Mouse (Mus musculus) erythroblast, embryonic 14.5 days (primary cell): Measurements from ENCODE around the gene Gm21970. TPM values are rescaled to one million over a fixed set of nuclear protein-coding genes. Genes with fewer than 3 reads are reported as not detected.

Source experiments
- H3K27me3 ChIP-seq: 2 replicates; pipeline ENCODE4 v1.6.1; 2012; ENCODE audit warnings: inconsistent platforms; ENCODE audit not compliant: control insufficient read depth
- H3K36me3 ChIP-seq: 2 replicates; pipeline ENCODE4 v1.6.1; 2012; ENCODE audit warnings: mild to moderate bottlenecking, inconsistent platforms; ENCODE audit not compliant: control insufficient read depth
- H3K4me1 ChIP-seq: 2 replicates; pipeline ENCODE4 v1.6.1; 2012; ENCODE audit warnings: inconsistent platforms; ENCODE audit not compliant: control insufficient read depth
- H3K4me3 ChIP-seq: replicated peaks from 2 replicates; pipeline ENCODE3; 2012; ENCODE audit warnings: moderate library complexity, mild to moderate bottlenecking, inconsistent platforms
- H3K9me3 ChIP-seq: 2 replicates; pipeline ENCODE4 v1.6.1; 2012; ENCODE audit warnings: low read length, inconsistent platforms, mixed read lengths; ENCODE audit not compliant: control insufficient read depth
- GATA1 ChIP-seq: IDR thresholded peaks from 2 replicates; pipeline ENCODE4 v1.6.1; 2012; ENCODE audit warnings: low read length, inconsistent platforms, mixed read lengths
- TAL1 ChIP-seq: IDR thresholded peaks from 3 replicates; pipeline ENCODE4 v1.6.1; 2012; ENCODE audit warnings: low read length, inconsistent platforms, mixed read lengths
- polyA plus RNA-seq: library from polyadenylated mRNA; stranded (reverse); fragments of >175 nt; gene quantifications from 2 replicates; pipeline ENCODE4 v1.2.3, GENCODE M21; 2012

The Gm21970 gene
- polyA plus RNA-seq, 1 experiment: not detected

GRCm38 (mm10) chr16:91354599-91354998 is 36.9 kb upstream of the Gm21970 start:
- peaks cover 69% of the 10 kb centered on the region for H3K4me1 ChIP-seq
- peaks cover 4% of the 10 kb centered on the region for H3K36me3 ChIP-seq
- no peak overlapping the region for H3K4me3 ChIP-seq
- H3K27me3 ChIP-seq: peaks cover 3% of the 10 kb centered on the region
- TF ChIP-seq TAL1 (no peak), GATA1 (no peak)
- no peaks in the 10 kb centered on the region for H3K9me3 ChIP-seq

GRCm38 (mm10) chr16:91355160-91355559 is 36.4 kb upstream of the Gm21970 start:
- H3K9me3 ChIP-seq: no peaks in the 10 kb centered on the region
- peaks cover 3% of the 10 kb centered on the region for H3K27me3 ChIP-seq
- peaks cover 4% of the 10 kb centered on the region for H3K36me3 ChIP-seq
- no peak for TF ChIP-seq GATA1
- no peak for TF ChIP-seq TAL1
- no peak overlapping the region for H3K4me3 ChIP-seq
- H3K4me1 ChIP-seq: peaks cover 74% of the 10 kb centered on the region

- H3K36me3 ChIP-seq: peaks cover 4% of the 10 kb centered on the region
- no peak for TF ChIP-seq GATA1
- TF ChIP-seq TAL1: no peak
- H3K27me3 ChIP-seq: no peaks in the 10 kb centered on the region
- peaks cover 70% of the 10 kb centered on the region for H3K4me1 ChIP-seq
- no peaks in the 10 kb centered on the region for H3K9me3 ChIP-seq
- H3K4me3 ChIP-seq: no peak overlapping the region
Measured at GRCm38 (mm10) chr16:91356760-91357525, 34.6 kb upstream of the Gm21970 start.

- no peak for TF ChIP-seq GATA1
- TF ChIP-seq TAL1: no peak
- H3K4me1 ChIP-seq: peaks cover 66% of the 10 kb centered on the region
- no peaks in the 10 kb centered on the region for H3K9me3 ChIP-seq
Measured at GRCm38 (mm10) chr16:91357526-91357900, 34.0 kb upstream of the Gm21970 start.

GRCm38 (mm10) chr16:91358555-91358954 is 33.0 kb upstream of the Gm21970 start:
- Histone ChIP-seq H3K27me3 (no peaks in the 10 kb centered on the region), H3K36me3 (peaks cover 4% of the 10 kb centered on the region), H3K4me3 (no peak overlapping the region), H3K4me1 (peaks cover 62% of the 10 kb centered on the region), H3K9me3 (no peaks in the 10 kb centered on the region)
- no peak for TF ChIP-seq TAL1
- no peak for TF ChIP-seq GATA1

More at GRCm38 (mm10) chr16:91357526-91357900, 34.0 kb upstream of the Gm21970 start:
- no peak overlapping the region for H3K4me3 ChIP-seq
- no peaks in the 10 kb centered on the region for H3K27me3 ChIP-seq
- peaks cover 4% of the 10 kb centered on the region for H3K36me3 ChIP-seq

GRCm38 (mm10) chr16:91359531-91359930 is 32.0 kb upstream of the Gm21970 start:
- Histone ChIP-seq H3K4me3 (no peak overlapping the region), H3K36me3 (no peaks in the 10 kb centered on the region), H3K4me1 (peaks cover 62% of the 10 kb centered on the region), H3K9me3 (no peaks in the 10 kb centered on the region), H3K27me3 (no peaks in the 10 kb centered on the region)
- TF ChIP-seq GATA1 (no peak), TAL1 (no peak)

- TF ChIP-seq TAL1 (no peak), GATA1 (no peak)
- no peaks in the 10 kb centered on the region for H3K9me3 ChIP-seq
- H3K27me3 ChIP-seq: no peaks in the 10 kb centered on the region
- peaks cover 60% of the 10 kb centered on the region for H3K4me1 ChIP-seq
- no peak overlapping the region for H3K4me3 ChIP-seq
- no peaks in the 10 kb centered on the region for H3K36me3 ChIP-seq
Measured at GRCm38 (mm10) chr16:91360162-91360561, 31.4 kb upstream of the Gm21970 start.

GRCm38 (mm10) chr16:91362006-91362405 is 29.5 kb upstream of the Gm21970 start:
- no peak overlapping the region for H3K4me3 ChIP-seq
- peaks cover 62% of the 10 kb centered on the region for H3K4me1 ChIP-seq
- no peaks in the 10 kb centered on the region for H3K9me3 ChIP-seq
- TF ChIP-seq TAL1: no peak
- TF ChIP-seq GATA1: no peak
- H3K27me3 ChIP-seq: no peaks in the 10 kb centered on the region
- H3K36me3 ChIP-seq: no peaks in the 10 kb centered on the region

GRCm38 (mm10) chr16:91362616-91363272 is 28.8 kb upstream of the Gm21970 start:
- no peaks in the 10 kb centered on the region for H3K27me3 ChIP-seq
- H3K4me1 ChIP-seq: peaks cover 62% of the 10 kb centered on the region
- H3K36me3 ChIP-seq: no peaks in the 10 kb centered on the region
- TF ChIP-seq GATA1 (no peak), TAL1 (no peak)
- H3K9me3 ChIP-seq: no peaks in the 10 kb centered on the region
- H3K4me3 ChIP-seq: no peak overlapping the region
